Mouse (Mus musculus): ENCODE results near the gene Por. TPM values are rescaled to one million over a fixed set of nuclear protein-coding genes. Genes with fewer than 3 reads are reported as not detected.
A peak's percentile ranks its signal among the peaks of the same experiment; 100 is the strongest.

Gene Por
- total and polyA plus RNA-seq, 2 experiments from 2014 or later = 89.5 to 96.1 TPM

GRCm38 (mm10) chr5:135777796-135778470 lies 108.1 kb downstream of the Por start, which contains the start of gene Styxl1:
Styxl1 (minus strand) TSS chr5:135778385.
- Histone ChIP-seq H3K4me1 (ENCODE audit: insufficient read depth) (peaks cover 7% of the 10 kb centered on the region), H3K36me3 (ENCODE audit: insufficient read depth) (peaks cover 6% of the 10 kb centered on the region), H3K9ac (peak within 1 kb of the TSS; percentile 99), H3K27me3 (ENCODE audit: insufficient read depth, low read length) (no peaks in the 10 kb centered on the region), H3K27ac (ENCODE audit: low read depth, low read length) (peak within 1 kb of the TSS; percentile 93), H3K9me3 (ENCODE audit: low read length) (no peaks in the 10 kb centered on the region), H3K4me2 (ENCODE audit: low read depth) (peak within 1 kb of the TSS; percentile 94), H3K4me3 (ENCODE audit: low read depth, low read length) (peak within 1 kb of the TSS; percentile 91)
- ATAC-seq (peak; percentile 32), DNase-seq (peak; percentile 52)
- TF ChIP-seq CTCF (IDR thresholded peaks at IDR 0.05; ENCODE audit: low read depth) = no peak
- whole genome bisulfite sequencing = 1% methylated on average over 45 of the region's 45 CpGs

- H3K4me1 ChIP-seq (ENCODE audit: insufficient read depth) = peaks cover 7% of the 10 kb centered on the region
- H3K9me3 ChIP-seq (ENCODE audit: low read length) = no peaks in the 10 kb centered on the region
- peak; percentile 15; the same call in 1 of the 2 replicates for TF ChIP-seq CTCF (IDR thresholded peaks at IDR 0.05; ENCODE audit: low read depth)
- H3K27me3 ChIP-seq (ENCODE audit: insufficient read depth, low read length) = no peaks in the 10 kb centered on the region
- DNase-seq = peak; percentile 100
- peak within 1 kb of the TSS; percentile 99 for H3K9ac ChIP-seq
- peak; percentile 99 for ATAC-seq
- 3% methylated on average over 70 of the region's 70 CpGs for WGBS
- H3K27ac ChIP-seq (ENCODE audit: low read depth, low read length) = peak within 1 kb of the TSS; percentile 93
- peak within 1 kb of the TSS; percentile 94 for H3K4me2 ChIP-seq (ENCODE audit: low read depth)
- peak within 1 kb of the TSS; percentile 91 for H3K4me3 ChIP-seq (ENCODE audit: low read depth, low read length)
- peaks cover 14% of the 10 kb centered on the region for H3K36me3 ChIP-seq (ENCODE audit: insufficient read depth)
These were observed 108.9 kb downstream of the Por start, which contains the start of gene Mdh2 for GRCm38 (mm10) chr5:135778471-135779445. Mdh2 (plus strand) TSS chr5:135778480.

- no peak for TF ChIP-seq CTCF (IDR thresholded peaks at IDR 0.05; ENCODE audit: low read depth)
- H3K4me2 ChIP-seq (ENCODE audit: low read depth) = no peak overlapping the region
These were observed 110.5 kb downstream of the Por start for GRCm38 (mm10) chr5:135780331-135780730.

GRCm38 (mm10) chr5:135782901-135783300 lies 113.1 kb downstream of the Por start:
- TF ChIP-seq CTCF (IDR thresholded peaks at IDR 0.05; ENCODE audit: low read depth) = no peak
- H3K36me3 ChIP-seq (ENCODE audit: insufficient read depth) = peaks cover 56% of the 10 kb centered on the region
- no peaks in the 10 kb centered on the region for H3K9me3 ChIP-seq (ENCODE audit: low read length)
- no peak overlapping the region for H3K4me3 ChIP-seq (ENCODE audit: low read depth, low read length)
- H3K9ac ChIP-seq = no peak overlapping the region
- WGBS = 95% methylated on average over 4 of the region's 4 CpGs
- no peak overlapping the region for H3K27ac ChIP-seq (ENCODE audit: low read depth, low read length)
- no peak for DNase-seq
- no peak overlapping the region for H3K4me2 ChIP-seq (ENCODE audit: low read depth)
- peaks cover 7% of the 10 kb centered on the region for H3K4me1 ChIP-seq (ENCODE audit: insufficient read depth)
- no peak for ATAC-seq
- H3K27me3 ChIP-seq (ENCODE audit: insufficient read depth, low read length) = no peaks in the 10 kb centered on the region

More at GRCm38 (mm10) chr5:135780331-135780730, 110.5 kb downstream of the Por start:
- ATAC-seq = no peak
- Histone ChIP-seq H3K36me3 (ENCODE audit: insufficient read depth) (peaks cover 30% of the 10 kb centered on the region), H3K9ac (0 out of 2 replicates have a peak overlapping the region, but pooled peaks have one; percentile 99), H3K27ac (ENCODE audit: low read depth, low read length) (no peak overlapping the region), H3K9me3 (ENCODE audit: low read length) (no peaks in the 10 kb centered on the region), H3K4me1 (ENCODE audit: insufficient read depth) (peaks cover 7% of the 10 kb centered on the region), H3K4me3 (ENCODE audit: low read depth, low read length) (no peak overlapping the region), H3K27me3 (ENCODE audit: insufficient read depth, low read length) (no peaks in the 10 kb centered on the region)
- 88% methylated on average over 8 of the region's 8 CpGs for WGBS
- DNase-seq = no peak

Small RNAs within 50 kb of the gene (microRNA-seq; reads per million reads assigned to microRNA genes)
- gene Mir7034 = 0 to 0.37 reads per million in 2 experiments

Other genes with a start within 250 kb of the Por start
- gene Hip1, start 124.9 kb upstream of the Por start, total RNA-seq (2014; rRNA removed) = 73.6 and 91.1 TPM in 2 replicates
- gene Hip1, start 124.9 kb upstream of the Por start, polyA plus RNA-seq (2015; fragmentation: Nextera tagmentation; extraction: Ambion mirVana) = 12.9 and 22.5 TPM in 2 replicates
- not detected in 2 replicates for gene Ccl26, start 106.5 kb upstream of the Por start, total RNA-seq (2014; rRNA removed)
- not detected in 2 replicates for gene Ccl26, start 106.5 kb upstream of the Por start, polyA plus RNA-seq (2015; fragmentation: Nextera tagmentation; extraction: Ambion mirVana)
- 0.62 and 2.4 TPM in 2 replicates for gene Ccl24, start 97.0 kb upstream of the Por start, total RNA-seq (2014; rRNA removed)
- 2.4 and 2.7 TPM in 2 replicates for gene Ccl24, start 97.0 kb upstream of the Por start, polyA plus RNA-seq (2015; fragmentation: Nextera tagmentation; extraction: Ambion mirVana)
- gene Rhbdd2, start 37.4 kb upstream of the Por start, total RNA-seq (2014; rRNA removed) = 16.5 and 19.0 TPM in 2 replicates
- 97.4 and 120 TPM in 2 replicates for gene Rhbdd2, start 37.4 kb upstream of the Por start, polyA plus RNA-seq (2015; fragmentation: Nextera tagmentation; extraction: Ambion mirVana)
- gene Tmem120a, start 74.4 kb downstream of the Por start, total RNA-seq (2014; rRNA removed) = 42.7 and 49.1 TPM in 2 replicates
- 111 and 126 TPM in 2 replicates for gene Tmem120a, start 74.4 kb downstream of the Por start, polyA plus RNA-seq (2015; fragmentation: Nextera tagmentation; extraction: Ambion mirVana)
- 0.29 and 0.54 TPM in 2 replicates for gene Styxl1, start 108.4 kb downstream of the Por start, total RNA-seq (2014; rRNA removed)
- gene Styxl1, start 108.4 kb downstream of the Por start, polyA plus RNA-seq (2015; fragmentation: Nextera tagmentation; extraction: Ambion mirVana) = 0.25 and 1.0 TPM in 2 replicates
- gene Mdh2, start 108.4 kb downstream of the Por start, total RNA-seq (2014; rRNA removed) = 115 and 132 TPM in 2 replicates
- gene Mdh2, start 108.4 kb downstream of the Por start, polyA plus RNA-seq (2015; fragmentation: Nextera tagmentation; extraction: Ambion mirVana) = 663 and 665 TPM in 2 replicates
- gene Srrm3, start 136.9 kb downstream of the Por start, total RNA-seq (2014; rRNA removed) = 60.2 and 70.5 TPM in 2 replicates
- gene Srrm3, start 136.9 kb downstream of the Por start, polyA plus RNA-seq (2015; fragmentation: Nextera tagmentation; extraction: Ambion mirVana) = 39.4 and 44.6 TPM in 2 replicates
- 9.8 and 11.5 TPM in 2 replicates for gene Hspb1, start 217.9 kb downstream of the Por start, total RNA-seq (2014; rRNA removed)
- 9.2 and 11.2 TPM in 2 replicates for gene Hspb1, start 217.9 kb downstream of the Por start, polyA plus RNA-seq (2015; fragmentation: Nextera tagmentation; extraction: Ambion mirVana)

Data from forebrain, postnatal 0 days (tissue).